Mouse (Mus musculus) brain, embryonic 18.5 days (tissue): ENCODE measurements around the gene Gm43738.

Source experiments
- DNase-seq: peaks from one replicate; pipeline ENCODE4 v3.0.0-alpha.2; 2012; ENCODE audit warnings: low read depth, low spot score

Gene Gm43738

DNA sequence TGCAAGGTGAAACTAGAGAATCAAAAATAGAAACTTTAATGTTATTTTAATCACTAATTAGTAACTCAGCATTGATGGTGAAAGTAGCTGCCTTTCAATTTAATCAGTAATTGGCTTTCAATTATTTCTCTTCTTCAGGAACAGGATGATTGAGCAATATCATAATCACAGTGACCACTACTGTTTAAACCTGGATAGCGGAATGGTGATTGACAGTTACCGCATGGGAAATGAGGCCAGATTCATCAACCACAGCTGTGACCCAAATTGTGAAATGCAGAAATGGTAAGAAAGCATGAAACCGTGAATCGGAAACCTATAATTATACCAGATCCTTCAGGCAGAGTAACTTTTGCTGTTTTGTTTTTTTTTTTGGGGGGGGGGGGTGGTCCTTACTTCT lies 57.5 kb downstream of the Gm43738 start:
- no peak for DNase-seq
